Mouse (Mus musculus) liver, embryonic 12.5 days (tissue): ENCODE data around the gene Armc2. TPM values are rescaled to one million over a fixed set of nuclear protein-coding genes. Genes with fewer than 3 reads are reported as not detected.
A peak's percentile ranks its signal among the peaks of the same experiment; 100 is the strongest.

ENCODE experiments used
- ATAC-seq: fragments of 200-750 bp; cut with Nextera tagmentation; 2 replicates; pipeline ENCODE4 v1.8.0; 2017; ENCODE audit warnings: moderate number of reproducible peaks, mild to moderate bottlenecking, moderate library complexity
- H3K27ac ChIP-seq: fragments of 300-500 bp; sonication (generic); 2 replicates; pipeline ENCODE4 v1.5.1; 2016; ENCODE audit warnings: mild to moderate bottlenecking
- H3K27me3 ChIP-seq: fragments of 300-500 bp; sonication (generic); replicated peaks from 2 replicates; pipeline ENCODE4 v1.6.1; 2016; ENCODE audit warnings: mild to moderate bottlenecking, moderate library complexity
- H3K36me3 ChIP-seq: fragments of 300-500 bp; sonication (generic); 2 replicates; pipeline ENCODE4 v1.6.1; 2016; ENCODE audit warnings: mild to moderate bottlenecking, moderate library complexity
- H3K4me1 ChIP-seq: fragments of 300-500 bp; sonication (generic); 2 replicates; pipeline ENCODE4 v1.6.1; 2016
- H3K4me2 ChIP-seq: fragments of 300-500 bp; sonication (generic); 2 replicates; pipeline ENCODE4 v1.6.1; 2016; ENCODE audit warnings: mild to moderate bottlenecking, moderate library complexity
- H3K4me3 ChIP-seq: fragments of 300-500 bp; sonication (generic); 2 replicates; pipeline ENCODE4 v1.5.1; 2016; ENCODE audit warnings: mild to moderate bottlenecking, moderate library complexity
- H3K9ac ChIP-seq: fragments of 300-500 bp; sonication (generic); 2 replicates; pipeline ENCODE4 v1.6.1; 2016; ENCODE audit warnings: mild to moderate bottlenecking, moderate library complexity
- H3K9me3 ChIP-seq: fragments of 300-500 bp; sonication (generic); replicated peaks from 2 replicates; pipeline ENCODE4 v1.6.1; 2016; ENCODE audit warnings: mild to moderate bottlenecking, moderate library complexity
- WGBS: fragments of 180-500 bp; shearing (Covaris S2); methylation state at CpG from one replicate; pipeline ENCODE4 v1.1.7; 2016; ENCODE audit not compliant: insufficient replicate concordance; 5-methylcytosine and 5-hydroxymethylcytosine counted together
- polyA plus RNA-seq: library from polyadenylated mRNA; unstranded; fragments of >200 nt; fragmentation: Nextera tagmentation; extraction: Ambion mirVana; gene quantifications from 2 replicates; pipeline ENCODE4 v1.2.1, GENCODE M21; 2016

The Armc2 gene
- polyA plus RNA-seq, 1 experiment from 2014 or later: 0.57 TPM

DNA sequence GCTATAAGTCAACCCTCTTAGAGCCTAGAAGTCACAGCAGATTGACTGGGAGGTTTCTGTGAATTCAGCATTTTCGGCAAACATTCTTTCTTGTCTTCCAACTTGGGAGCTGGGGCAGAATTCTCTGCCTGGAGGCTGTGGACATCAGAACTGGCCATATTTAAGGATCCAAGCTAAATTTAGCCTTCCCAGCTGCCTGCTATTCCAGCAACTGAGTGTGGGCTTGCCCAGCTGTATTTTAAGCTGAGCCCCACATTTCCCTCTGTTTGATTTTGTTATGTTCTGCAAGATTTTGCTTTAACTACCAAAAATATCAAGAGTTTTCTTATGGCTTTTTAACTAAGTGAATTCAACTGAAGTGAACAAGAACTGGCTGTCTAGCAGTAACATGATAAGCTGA is 24.6 kb upstream of the Armc2 start:
- Histone ChIP-seq H3K9ac (no peak overlapping the region), H3K4me1 (peaks cover 9% of the 10 kb centered on the region; the same call in 1 of the 2 replicates), H3K36me3 (no peaks in the 10 kb centered on the region), H3K27ac (no peak overlapping the region), H3K27me3 (no peaks in the 10 kb centered on the region), H3K9me3 (no peaks in the 10 kb centered on the region), H3K4me3 (no peak overlapping the region), H3K4me2 (no peak overlapping the region)
- no peak for ATAC-seq
- 68% methylated on average over 1 of the region's 1 CpGs for WGBS

DNA sequence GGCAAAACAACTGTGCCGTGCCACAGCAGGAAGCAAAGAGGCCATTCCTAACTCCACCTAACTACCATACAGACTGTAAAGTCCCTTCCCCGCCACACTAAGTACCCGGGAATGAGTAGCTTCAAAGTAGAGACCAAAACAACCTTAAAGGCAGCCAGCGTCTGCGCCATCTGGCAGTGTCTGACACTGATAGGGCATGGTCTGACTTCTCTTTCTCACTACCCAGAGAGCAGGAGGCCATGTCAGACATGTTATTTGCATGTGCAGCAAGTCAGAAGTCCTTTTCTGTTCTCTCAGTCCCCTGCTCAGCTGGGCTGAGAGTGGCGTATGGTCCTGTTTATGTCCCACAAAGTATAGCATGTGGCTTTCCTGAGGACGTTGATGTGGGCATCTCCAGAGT is 23.8 kb upstream of the Armc2 start:
- no peaks in the 10 kb centered on the region for H3K9me3 ChIP-seq
- H3K9ac ChIP-seq: peak overlapping the region; percentile 3; the same call in 1 of the 2 replicates
- WGBS: 56% methylated on average over 7 of the region's 7 CpGs
- H3K4me3 ChIP-seq: no peak overlapping the region
- no peak overlapping the region for H3K4me2 ChIP-seq
- peaks cover 9% of the 10 kb centered on the region; the same call in 1 of the 2 replicates for H3K4me1 ChIP-seq
- no peaks in the 10 kb centered on the region for H3K36me3 ChIP-seq
- H3K27ac ChIP-seq: no peak overlapping the region
- no peak for ATAC-seq
- H3K27me3 ChIP-seq: no peaks in the 10 kb centered on the region

DNA sequence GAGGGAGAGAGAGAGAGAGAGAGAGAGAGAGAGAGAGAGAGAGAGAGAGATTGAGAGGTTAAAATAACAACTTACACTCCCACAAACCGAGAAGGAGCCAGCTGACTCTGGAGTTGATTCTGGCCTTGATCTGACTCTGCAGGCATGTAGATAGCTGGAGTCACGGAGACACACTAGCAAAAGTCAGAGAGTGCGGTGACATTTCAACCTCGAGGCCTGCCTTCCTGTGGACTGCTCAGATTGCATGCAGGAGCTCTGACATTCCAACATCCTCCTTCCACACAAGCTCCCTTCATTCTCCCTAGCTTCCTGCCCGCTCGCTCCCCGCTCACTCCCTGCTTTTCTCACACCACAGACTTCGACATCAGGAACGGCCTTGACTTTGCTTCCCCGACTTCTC is 20.3 kb upstream of the Armc2 start:
- Histone ChIP-seq H3K4me3 (no peak overlapping the region), H3K4me1 (peaks cover 9% of the 10 kb centered on the region; the same call in 1 of the 2 replicates), H3K36me3 (no peaks in the 10 kb centered on the region), H3K9ac (no peak overlapping the region), H3K4me2 (no peak overlapping the region), H3K9me3 (no peaks in the 10 kb centered on the region), H3K27me3 (no peaks in the 10 kb centered on the region), H3K27ac (no peak overlapping the region)
- no peak for ATAC-seq
- 50% methylated on average over 10 of the region's 10 CpGs for WGBS

DNA sequence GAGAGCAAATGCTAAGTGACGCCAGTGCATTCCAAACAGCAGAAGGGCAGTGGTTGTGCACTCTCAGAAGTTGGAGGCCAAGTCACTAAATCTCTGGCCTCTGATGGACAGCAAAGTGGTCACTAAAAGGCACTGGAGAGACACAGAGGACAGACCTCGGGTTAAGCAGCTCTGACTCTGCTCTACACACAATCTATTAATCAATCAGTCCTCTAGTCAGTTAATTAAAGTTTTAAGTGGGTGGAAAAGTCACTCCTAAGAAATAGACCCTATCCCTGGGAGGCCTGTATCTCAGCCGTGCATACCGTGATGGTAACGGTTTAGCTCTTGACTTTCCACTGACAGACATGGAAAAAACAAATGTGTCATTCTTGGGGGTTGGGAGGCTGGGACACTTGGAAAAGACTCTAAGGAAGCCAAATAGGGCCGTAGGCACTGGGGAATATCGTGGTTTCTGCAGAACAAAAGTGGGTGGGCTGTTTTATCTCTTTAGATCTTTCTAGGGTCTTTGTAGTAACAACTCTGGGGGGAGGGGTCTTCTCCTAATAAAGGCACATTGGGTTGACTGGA is 19.1 kb upstream of the Armc2 start:
- ATAC-seq: no peak
- peaks cover 6% of the 10 kb centered on the region; the same call in 1 of the 2 replicates for H3K4me1 ChIP-seq
- H3K4me2 ChIP-seq: no peak overlapping the region
- WGBS: 52% methylated on average over 7 of the region's 7 CpGs
- H3K36me3 ChIP-seq: no peaks in the 10 kb centered on the region
- H3K27ac ChIP-seq: no peak overlapping the region
- H3K9ac ChIP-seq: no peak overlapping the region
- H3K4me3 ChIP-seq: no peak overlapping the region
- H3K9me3 ChIP-seq: no peaks in the 10 kb centered on the region
- H3K27me3 ChIP-seq: no peaks in the 10 kb centered on the region

DNA sequence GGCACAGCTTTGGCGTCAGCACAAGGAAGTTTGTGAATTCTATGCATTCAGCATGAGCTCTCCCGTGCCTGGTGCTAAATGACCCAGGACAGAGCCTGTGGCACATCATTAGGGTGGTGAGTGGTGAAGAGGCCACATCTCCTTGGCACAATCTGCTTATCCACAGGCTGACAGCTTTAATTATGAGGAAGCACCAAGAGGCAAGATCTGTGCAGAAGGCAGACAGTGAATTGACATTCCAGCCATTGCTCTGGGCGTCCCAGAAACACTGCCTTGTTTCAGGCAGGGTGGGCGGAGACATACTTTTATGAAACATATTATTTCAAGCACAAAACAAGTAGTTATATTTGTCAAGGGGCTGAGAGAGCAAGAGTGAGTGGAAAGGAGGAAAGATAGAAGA is 18.6 kb upstream of the Armc2 start:
- no peak overlapping the region for H3K27ac ChIP-seq
- no peak for ATAC-seq
- no peaks in the 10 kb centered on the region for H3K9me3 ChIP-seq
- peaks cover under 1% of the 10 kb centered on the region; the same call in 1 of the 2 replicates for H3K4me1 ChIP-seq
- no peaks in the 10 kb centered on the region for H3K27me3 ChIP-seq
- 42% methylated on average over 4 of the region's 4 CpGs for WGBS
- no peak overlapping the region for H3K4me3 ChIP-seq
- no peak overlapping the region for H3K4me2 ChIP-seq
- no peaks in the 10 kb centered on the region for H3K36me3 ChIP-seq
- no peak overlapping the region for H3K9ac ChIP-seq

DNA sequence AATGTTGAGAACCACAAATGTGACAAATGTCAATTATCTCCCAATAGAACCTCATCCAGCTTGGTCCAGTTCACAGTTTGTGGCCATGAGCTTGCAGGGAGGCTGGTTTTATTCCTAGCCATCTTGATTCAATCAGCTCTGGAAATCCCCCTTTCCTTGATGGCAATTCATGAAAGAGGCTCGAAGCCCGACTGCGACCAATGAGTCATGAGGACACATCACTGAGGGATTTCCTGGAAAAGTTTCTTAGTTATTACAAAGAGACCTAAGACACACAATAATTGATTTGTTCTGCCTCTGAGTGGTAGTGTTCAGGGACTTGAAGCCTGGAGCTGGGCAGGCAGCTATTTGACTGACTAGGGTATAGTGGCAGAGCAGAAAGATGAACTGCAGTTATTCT is 15.3 kb upstream of the Armc2 start:
- 92% methylated on average over 3 of the region's 3 CpGs for WGBS
- H3K4me2 ChIP-seq: no peak overlapping the region
- peaks cover 27% of the 10 kb centered on the region for H3K4me1 ChIP-seq
- H3K36me3 ChIP-seq: no peaks in the 10 kb centered on the region
- no peak for ATAC-seq
- H3K9me3 ChIP-seq: no peaks in the 10 kb centered on the region
- no peak overlapping the region for H3K9ac ChIP-seq
- no peaks in the 10 kb centered on the region for H3K27me3 ChIP-seq
- H3K27ac ChIP-seq: no peak overlapping the region
- no peak overlapping the region for H3K4me3 ChIP-seq

DNA sequence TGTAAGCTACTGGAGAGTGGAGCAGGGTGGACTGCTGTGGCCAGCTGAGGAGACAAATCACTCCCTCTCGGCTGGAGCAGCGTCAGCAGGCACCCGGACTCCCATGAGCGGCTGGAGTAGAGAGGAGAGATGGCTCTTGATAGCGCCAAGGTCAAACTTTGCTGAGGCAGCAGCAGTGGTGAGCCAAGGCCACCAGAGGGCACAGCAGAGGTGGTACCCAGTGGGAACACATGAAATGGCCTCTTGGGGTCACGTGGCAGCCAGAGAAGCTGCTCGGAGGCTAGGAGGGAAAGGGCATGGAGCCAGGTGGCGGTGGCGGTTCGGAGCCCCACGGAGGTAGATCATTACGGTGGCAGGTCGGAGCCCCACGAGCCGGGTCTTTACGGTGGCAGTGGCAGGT is 12.8 kb upstream of the Armc2 start:
- no peaks in the 10 kb centered on the region for H3K9me3 ChIP-seq
- peak overlapping the region; percentile 51 for H3K4me2 ChIP-seq
- H3K27ac ChIP-seq: no peak overlapping the region
- H3K9ac ChIP-seq: peak overlapping the region; percentile 8; the same call in 1 of the 2 replicates
- WGBS: 11% methylated on average over 16 of the region's 16 CpGs
- H3K4me1 ChIP-seq: peaks cover 28% of the 10 kb centered on the region
- no peaks in the 10 kb centered on the region for H3K27me3 ChIP-seq
- H3K36me3 ChIP-seq: no peaks in the 10 kb centered on the region
- ATAC-seq: peak; percentile 81
- H3K4me3 ChIP-seq: no peak overlapping the region

DNA sequence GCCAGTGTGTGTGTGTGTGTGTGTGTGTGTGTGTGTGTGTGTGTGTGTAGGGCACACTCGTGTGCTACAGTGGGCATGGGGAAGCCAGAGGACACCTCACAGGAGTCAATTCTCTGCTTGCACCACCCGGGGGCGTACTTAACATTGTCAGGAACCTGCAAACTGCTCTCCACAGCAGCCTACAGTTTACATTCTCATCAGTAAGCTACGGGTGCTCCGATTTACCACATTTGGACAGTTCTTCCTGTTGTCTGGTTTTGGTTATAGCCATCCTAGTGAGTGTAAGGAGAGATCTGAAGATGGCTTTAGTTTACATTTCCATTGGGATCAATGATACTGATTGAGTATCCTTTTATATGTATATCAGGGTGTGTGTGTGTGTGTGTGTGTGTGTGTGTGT is 11.3 kb upstream of the Armc2 start:
- peak; percentile 30; the same call in 1 of the 2 replicates for ATAC-seq
- Histone ChIP-seq H3K36me3 (no peaks in the 10 kb centered on the region), H3K4me2 (no peak overlapping the region), H3K9ac (no peak overlapping the region), H3K27me3 (no peaks in the 10 kb centered on the region; the same call in 1 of the 2 replicates), H3K4me3 (no peak overlapping the region), H3K9me3 (no peaks in the 10 kb centered on the region), H3K4me1 (peaks cover 28% of the 10 kb centered on the region), H3K27ac (no peak overlapping the region)
- 37% methylated on average over 5 of the region's 5 CpGs for WGBS

DNA sequence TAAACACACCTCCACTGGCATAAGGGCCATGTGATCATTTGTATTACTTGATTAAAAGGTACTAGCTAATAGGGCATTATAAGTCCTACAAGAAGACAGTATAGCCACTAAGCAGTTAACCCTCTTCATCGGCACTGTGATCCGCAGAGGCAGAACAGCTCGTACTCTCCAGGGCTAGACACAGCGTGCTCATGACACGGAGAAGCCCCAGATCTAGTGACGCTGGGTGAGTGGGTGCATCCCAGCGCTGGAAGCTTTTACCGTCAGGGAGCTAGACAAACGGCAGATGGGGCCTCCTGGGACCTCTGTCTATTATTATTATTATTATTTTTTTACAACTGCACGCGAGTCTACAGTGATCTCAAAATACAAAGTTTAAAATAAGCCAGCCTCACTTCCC is 9.1 kb upstream of the Armc2 start:
- Histone ChIP-seq H3K27ac (no peak overlapping the region), H3K4me1 (peaks cover 28% of the 10 kb centered on the region), H3K27me3 (no peaks in the 10 kb centered on the region; the same call in 1 of the 2 replicates), H3K4me3 (no peak overlapping the region), H3K9me3 (no peaks in the 10 kb centered on the region), H3K9ac (no peak overlapping the region), H3K36me3 (no peaks in the 10 kb centered on the region), H3K4me2 (no peak overlapping the region)
- no peak for ATAC-seq
- WGBS: 79% methylated on average over 11 of the region's 11 CpGs

DNA sequence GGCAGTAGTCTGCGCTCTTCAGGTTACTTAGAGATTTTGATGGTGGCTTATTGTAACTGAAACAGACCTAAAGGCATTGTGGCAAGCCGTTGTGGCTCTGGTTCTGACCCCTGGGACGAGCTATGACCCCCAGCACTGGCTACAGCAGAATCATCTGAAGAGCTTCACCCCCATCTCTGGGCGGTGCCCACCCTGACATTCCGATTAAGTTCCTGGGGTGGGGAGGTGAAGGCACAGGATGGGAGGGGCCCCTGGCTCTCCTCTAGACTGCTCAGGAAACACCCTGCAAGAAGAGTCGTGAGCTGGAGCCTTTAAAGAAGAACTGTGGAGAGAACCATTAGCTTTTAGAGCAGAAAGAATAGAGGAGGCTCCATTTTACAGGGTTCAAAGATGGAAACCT is 6.2 kb upstream of the Armc2 start:
- no peak overlapping the region for H3K9ac ChIP-seq
- WGBS: 58% methylated on average over 6 of the region's 6 CpGs
- H3K36me3 ChIP-seq: no peaks in the 10 kb centered on the region
- no peak overlapping the region for H3K4me3 ChIP-seq
- no peaks in the 10 kb centered on the region for H3K9me3 ChIP-seq
- H3K27ac ChIP-seq: no peak overlapping the region
- peaks cover 8% of the 10 kb centered on the region; the same call in 1 of the 2 replicates for H3K27me3 ChIP-seq
- no peak overlapping the region for H3K4me2 ChIP-seq
- ATAC-seq: no peak
- H3K4me1 ChIP-seq: peaks cover 9% of the 10 kb centered on the region

DNA sequence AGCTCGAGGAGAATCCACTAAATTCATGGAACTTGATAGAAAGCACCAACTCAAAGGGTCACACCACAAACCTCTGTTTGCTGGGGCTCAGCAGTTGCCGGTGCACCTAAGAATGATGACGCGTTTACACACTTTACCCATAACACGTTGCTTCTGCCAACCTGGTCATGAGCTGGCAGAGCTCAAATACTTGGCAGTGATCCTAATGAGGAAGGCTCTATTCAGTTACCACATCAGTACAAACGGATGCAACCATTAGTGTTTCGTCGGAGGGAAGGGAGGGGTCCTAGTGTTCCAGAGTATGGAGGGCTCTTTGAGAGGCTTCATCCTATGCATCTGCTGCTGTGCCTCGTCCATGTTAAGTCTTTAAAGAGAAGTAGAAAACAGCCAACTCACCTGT is 3.3 kb upstream of the Armc2 start:
- H3K27ac ChIP-seq: no peak overlapping the region
- WGBS: 67% methylated on average over 9 of the region's 9 CpGs
- no peak overlapping the region for H3K4me3 ChIP-seq

DNA sequence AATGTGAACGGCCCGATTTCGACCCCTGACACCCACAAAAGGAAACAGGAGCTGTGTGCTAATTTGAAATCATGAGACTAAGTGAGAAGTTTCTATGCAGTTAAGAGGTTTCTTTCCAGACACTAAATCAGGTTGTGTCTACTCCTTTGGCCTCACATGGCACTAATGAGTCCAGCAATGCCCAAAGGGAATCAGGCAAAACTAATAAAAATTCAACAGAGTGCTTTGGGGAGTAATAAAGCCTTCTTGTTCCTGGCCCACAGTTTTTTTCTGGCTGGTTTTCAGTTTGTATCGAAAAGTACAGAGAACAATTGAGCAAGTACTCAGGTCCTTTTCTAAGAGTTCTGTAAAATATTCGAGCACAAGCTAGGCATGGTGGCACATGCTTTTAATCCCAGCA is 4.2 kb downstream of the Armc2 start:
- Histone ChIP-seq H3K4me3 (no peak overlapping the region), H3K9me3 (no peaks in the 10 kb centered on the region), H3K27me3 (peaks cover 30% of the 10 kb centered on the region), H3K4me2 (no peak overlapping the region), H3K27ac (no peak overlapping the region), H3K4me1 (peaks cover 14% of the 10 kb centered on the region), H3K9ac (no peak overlapping the region), H3K36me3 (no peaks in the 10 kb centered on the region)
- ATAC-seq: no peak
- WGBS: 67% methylated on average over 5 of the region's 5 CpGs

More for the DNA sequence above, 3.3 kb upstream of the Armc2 start:
- Histone ChIP-seq H3K4me2 (no peak overlapping the region), H3K27me3 (peaks cover 25% of the 10 kb centered on the region), H3K36me3 (no peaks in the 10 kb centered on the region), H3K4me1 (peaks cover 14% of the 10 kb centered on the region), H3K9ac (no peak overlapping the region), H3K9me3 (no peaks in the 10 kb centered on the region)
- ATAC-seq: no peak
